Mouse (Mus musculus) hematopoietic stem cell, adult 5-6 weeks (primary cell): ENCODE data around the gene Hist1h3d. TPM values are rescaled to one million over a fixed set of nuclear protein-coding genes. Genes with fewer than 3 reads are reported as not detected.
"Not testable (repeated sequence)": the region's sequence is repeated elsewhere in the genome, so short reads cannot be mapped to it uniquely, and the experiment has no call there.

ENCODE experiments used
- ATAC-seq, 2 experiments: fragments of 125-278 bp in 1 of 2; replicated peaks in 1 of 2; 2 replicates each; pipeline ENCODE4 v1.8.0; 2016 to 2017; ENCODE audit warnings: inconsistent platforms in 2 of 2, mild to moderate bottlenecking in 2 of 2, moderate number of reproducible peaks in 2 of 2, low read depth in 1 of 2, moderate TSS enrichment in 1 of 2; ENCODE audit not compliant: low FRiP score in 2 of 2, poor library complexity in 2 of 2, severe bottlenecking in 2 of 2, insufficient read depth in 1 of 2, low TSS enrichment in 1 of 2
- total RNA-seq: library from RNA; stranded (forward); fragments of 172-1452, 232-1000 nt; gene quantifications from 2 replicates; pipeline ENCODE4 v1.2.3, GENCODE M21; 2017

Hist1h3d gene
- total RNA-seq, 1 experiment from 2014 or later: 76.7 TPM

- ATAC-seq: no peak
Observed at GRCm38 (mm10) chr13:23576351-23576881, 853 bp downstream of the Hist1h3d start.

DNA sequence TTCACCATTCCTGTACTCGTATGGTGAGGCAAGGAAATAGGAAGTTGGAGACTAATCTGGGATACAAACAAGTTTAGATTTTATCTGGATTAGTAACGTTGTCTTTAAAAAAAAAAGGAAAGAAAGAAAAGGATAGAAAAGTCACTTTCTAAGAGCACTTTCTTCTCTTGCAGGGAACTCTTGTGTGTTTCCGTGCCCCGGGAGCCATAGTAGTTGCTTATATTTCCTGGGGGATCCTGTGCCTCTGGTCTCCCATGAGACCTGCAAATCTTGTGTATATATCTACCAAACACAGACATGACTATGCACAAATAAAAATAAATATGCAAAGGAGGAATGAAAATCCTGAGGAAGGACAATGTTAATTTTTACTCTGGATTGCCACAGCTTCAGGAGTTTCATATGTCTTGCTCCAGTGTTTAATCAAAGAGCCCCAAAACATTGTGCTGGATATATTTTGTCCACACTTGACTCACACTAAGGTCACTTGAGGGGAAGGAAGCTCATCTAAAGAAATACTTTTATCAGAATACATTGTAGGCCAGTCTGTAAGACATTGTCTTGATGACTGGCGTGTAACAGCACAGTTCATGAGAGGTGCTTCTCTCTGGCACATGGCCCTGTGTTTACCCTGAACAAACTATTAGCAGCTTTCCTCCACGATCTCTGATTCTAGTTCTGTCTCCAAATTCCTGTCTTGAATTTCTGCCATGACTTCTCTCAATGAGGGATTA, 1.5 kb downstream of the Hist1h3d start:
- ATAC-seq: no peak

- no peak for ATAC-seq
Observed at GRCm38 (mm10) chr13:23577835-23578234, 2.3 kb downstream of the Hist1h3d start.

- peak; percentile 81 to 83 for ATAC-seq
Observed at GRCm38 (mm10) chr13:23581408-23582218, 6.0 kb downstream of the Hist1h3d start, which contains the start of gene Hist1h4d. Gene Hist1h4d, plus strand, starts transcription at chr13:23581598.

DNA sequence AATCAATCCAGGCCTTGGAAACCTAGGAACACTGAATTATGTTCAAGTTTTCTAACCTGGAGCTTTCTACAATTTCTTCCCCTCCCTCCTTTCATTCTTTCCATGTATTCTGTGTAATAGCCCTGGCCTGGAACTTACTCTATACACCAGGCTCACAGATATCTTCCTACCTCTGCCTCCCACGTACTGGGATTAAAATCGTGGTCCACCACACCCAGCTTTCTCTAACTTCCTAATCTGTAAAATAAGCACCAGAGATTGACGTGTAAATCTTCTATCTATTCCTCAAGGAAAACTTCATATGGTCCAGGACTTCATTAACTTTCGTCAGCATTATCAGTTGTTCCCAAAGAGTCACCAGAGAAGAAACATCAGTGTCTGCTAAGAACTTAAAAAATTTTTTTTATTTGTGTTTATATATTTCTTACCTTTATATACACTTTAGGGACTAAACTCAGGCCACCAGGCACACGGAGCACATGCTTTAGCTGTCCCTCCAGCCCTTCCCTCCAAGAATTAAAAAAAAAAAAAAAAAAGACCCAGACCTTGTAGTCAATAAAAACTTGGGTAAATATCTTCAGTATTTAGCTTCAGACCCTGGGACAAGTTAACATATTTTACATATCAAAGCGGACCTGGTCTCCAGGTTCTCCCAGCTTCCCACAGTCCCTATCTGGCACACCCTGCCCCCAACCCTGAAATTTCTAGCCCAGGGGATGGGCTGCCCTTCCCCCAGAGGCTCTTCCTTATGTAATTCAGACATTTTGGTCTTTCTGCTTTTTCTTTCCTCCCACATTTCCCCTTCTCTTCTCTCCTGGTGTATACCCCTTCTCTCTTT, 6.9 kb downstream of the Hist1h3d start:
- ATAC-seq: no peak

DNA sequence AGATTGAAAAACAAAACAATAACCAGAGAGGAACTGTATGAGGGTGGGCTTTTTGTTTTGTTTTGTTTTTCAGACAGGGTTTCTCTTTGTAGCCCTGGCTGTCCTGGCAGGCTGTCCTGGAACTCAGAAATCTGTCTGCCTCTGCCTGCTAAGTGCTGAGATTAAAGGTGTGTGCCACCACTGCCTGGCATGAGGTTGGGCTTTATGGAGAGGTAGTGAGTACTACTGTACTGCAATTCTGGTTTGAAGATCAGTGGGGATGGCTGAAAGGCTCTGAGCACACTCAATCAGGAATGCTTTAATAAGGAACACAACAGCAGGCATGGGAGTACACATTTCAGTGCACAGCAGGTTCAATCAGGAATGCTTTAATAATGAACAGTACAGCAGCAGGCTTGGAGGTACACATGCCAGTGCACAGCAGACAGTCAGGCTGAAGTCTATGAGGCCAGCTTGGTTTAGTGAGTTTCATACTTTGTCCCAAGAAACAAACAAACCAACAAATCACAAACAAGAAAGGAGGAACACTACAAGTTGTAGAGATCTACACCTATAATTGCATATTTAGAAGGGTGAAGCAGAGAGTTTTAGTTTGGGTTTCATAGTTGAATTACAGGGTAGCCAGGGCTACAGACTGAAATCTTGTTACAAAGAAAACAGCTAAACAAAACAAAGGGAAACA, 8.0 kb downstream of the Hist1h3d start:
- ATAC-seq: no peak

- ATAC-seq: no peak
Observed at GRCm38 (mm10) chr13:23584331-23584730, 8.8 kb downstream of the Hist1h3d start.

DNA sequence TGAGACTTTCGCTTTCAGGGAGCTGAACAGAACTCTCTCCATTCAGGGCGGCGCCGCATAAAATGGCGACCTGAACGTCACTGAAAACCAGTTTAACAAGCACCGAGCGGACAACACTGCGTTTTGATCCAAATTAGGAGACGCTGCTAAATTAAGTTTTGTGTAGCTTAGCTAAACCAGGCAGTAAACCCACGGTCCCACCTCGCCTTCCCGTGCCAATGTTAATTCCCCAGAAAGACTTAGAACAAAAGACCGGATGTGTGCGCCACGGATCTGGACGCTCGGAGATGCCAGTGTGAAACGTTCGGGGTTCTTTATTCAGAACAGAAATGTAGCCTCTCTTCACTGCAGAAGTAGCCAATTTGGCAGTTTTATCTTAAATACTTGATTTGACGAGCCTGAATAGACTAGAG, 9.5 kb downstream of the Hist1h3d start:
- ATAC-seq: 0 out of 4 replicates have a peak, but pooled peaks of 1 of the 2 experiments have one; percentile 22

DNA sequence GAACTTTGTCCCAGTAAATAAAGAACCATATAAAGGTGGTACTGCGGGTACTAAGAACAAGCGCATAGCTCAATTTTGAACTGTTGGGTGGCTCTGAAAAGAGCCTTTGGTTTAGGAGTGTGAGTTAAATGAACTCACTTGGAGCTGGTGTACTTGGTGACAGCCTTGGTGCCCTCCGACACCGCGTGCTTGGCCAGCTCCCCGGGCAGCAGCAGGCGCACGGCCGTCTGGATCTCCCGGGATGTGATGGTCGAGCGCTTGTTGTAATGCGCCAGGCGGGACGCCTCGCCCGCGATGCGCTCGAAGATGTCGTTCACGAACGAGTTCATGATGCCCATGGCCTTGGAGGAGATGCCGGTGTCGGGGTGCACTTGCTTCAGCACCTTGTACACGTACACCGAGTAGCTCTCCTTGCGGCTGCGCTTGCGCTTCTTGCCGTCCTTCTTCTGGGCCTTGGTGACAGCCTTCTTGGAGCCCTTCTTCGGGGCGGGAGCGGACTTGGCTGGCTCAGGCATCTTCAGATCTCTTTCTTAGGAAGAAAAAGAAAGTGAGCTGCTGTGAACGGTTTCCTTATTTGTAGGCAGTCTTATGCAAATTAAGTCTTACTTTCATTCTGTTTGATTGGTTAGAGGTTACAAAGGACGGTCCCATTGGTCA, 10.0 kb downstream of the Hist1h3d start:
- peak; percentile 79 for ATAC-seq

- no peak for ATAC-seq
Observed at GRCm38 (mm10) chr13:23586099-23586939, 10.8 kb downstream of the Hist1h3d start.

DNA sequence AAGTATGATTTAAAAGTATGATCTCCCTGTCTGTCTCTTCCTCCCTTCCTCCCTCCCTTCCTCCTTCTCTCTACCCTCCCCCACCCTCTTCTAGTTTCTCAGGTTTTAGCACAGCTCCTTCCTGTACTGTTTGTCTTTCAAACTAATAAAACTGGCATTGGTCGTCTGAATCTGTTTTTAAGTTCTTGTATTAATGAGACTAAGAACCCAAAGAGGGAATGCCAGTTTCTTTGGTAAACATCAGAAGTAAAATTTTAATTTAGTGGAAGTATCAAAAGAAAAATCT, 11.3 kb downstream of the Hist1h3d start:
- ATAC-seq: no peak

DNA sequence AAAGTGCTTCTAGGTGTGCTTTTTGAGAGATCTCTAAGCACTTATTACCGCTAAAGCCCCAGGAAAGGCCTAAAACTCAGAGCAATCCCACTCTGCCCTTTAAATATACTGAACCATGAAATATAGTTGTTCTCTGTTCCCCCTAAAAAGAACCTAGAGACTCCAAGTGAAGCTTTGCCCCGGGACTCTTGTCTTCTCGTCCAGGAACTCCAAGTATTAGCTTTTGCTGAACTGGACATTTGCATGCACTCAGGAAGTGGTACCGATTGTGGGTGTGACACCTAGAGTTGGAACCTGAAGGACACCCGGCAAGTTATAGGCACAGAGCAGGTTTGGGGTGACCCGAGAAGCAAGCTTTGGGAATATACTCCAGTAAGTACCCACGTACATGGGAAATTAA, 15.6 kb downstream of the Hist1h3d start:
- no peak for ATAC-seq

- ATAC-seq: not testable (repeated sequence)
Observed at GRCm38 (mm10) chr13:23591886-23592285, 16.3 kb downstream of the Hist1h3d start.

- ATAC-seq: no peak
Observed at GRCm38 (mm10) chr13:23592614-23593013, 17.1 kb downstream of the Hist1h3d start.

DNA sequence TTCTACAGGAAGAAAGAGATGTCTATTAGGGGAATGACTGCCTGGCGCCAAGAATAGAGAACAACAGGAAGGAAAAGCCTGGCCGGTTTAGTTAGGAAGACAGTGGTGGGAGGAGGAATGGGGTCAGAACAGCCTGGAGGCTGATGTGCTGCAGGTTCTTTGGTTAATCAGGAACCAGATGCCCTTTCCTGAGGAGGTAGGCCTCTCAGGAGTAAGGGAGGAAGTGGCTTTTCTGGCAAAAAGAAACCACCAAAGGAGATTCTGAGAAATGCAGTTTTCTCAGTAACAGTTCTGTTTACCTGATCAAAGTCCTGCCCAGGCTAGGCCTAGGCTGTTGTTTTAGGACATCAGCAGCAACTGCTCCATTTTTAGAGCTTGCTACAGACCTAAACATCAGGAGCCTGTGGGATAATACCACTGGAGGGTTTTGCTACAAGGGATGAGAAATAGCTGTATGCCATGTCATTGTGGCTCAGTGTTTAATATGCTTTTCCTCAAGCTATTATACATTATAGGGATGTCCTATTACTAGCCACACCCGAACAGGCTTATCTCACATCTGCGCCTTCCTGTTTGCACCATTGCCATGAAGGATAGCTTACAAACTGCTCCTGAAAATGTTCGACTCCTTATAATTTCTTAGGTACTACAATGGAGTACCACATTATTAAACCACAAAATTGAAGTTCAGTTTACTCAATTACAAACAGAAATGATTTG, 17.6 kb downstream of the Hist1h3d start:
- peak; percentile 66 to 79 for ATAC-seq
